19 mouse cellular contexts compared by ENCODE assay signal in the genomic region with DNA sequence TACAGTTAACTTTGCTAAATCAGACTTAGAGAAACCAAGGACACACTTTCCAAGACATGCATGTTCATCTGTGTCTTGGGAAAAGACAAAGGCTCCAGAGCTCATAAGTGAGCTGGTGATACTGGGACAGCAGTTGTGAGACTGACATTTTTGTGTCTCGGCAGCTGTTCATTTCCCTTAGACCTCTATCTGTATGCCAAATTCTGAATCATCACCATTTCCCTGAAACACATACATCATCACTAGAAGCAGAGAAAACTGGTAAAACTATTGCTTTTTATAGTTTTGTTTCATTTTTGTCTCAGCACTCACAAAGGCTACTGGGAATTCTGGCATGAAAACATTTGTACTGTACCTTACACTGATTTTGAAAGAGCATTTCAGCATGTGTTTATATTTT.
DNase-seq lines count a peak whose midpoint lies in the region; ATAC-seq and TF ChIP-seq lines count a peak whose summit lies in the region.
"Had no signal": no experiment of that assay in that cellular context is flagged by ENCODE, and none has a peak within 500 bp of the region (broad histone marks: within the 10 kb centered on the region; RNA-seq: fewer than 3 reads in every experiment).

No protein-coding gene starts in this region.

- DNase-seq in layer of hippocampus, adult 2 months (ENCODE audit: low spot score in 2 of 2): no peak
- DNase-seq in layer of hippocampus, adult 8-10 months (ENCODE audit: low spot score in 2 of 2): no peak
- peak; percentile 52 for DNase-seq in telencephalon, adult 2 months (ENCODE audit: low read depth, low spot score)
- DNase-seq in left cerebral cortex, adult 9 months (ENCODE audit: low spot score in 2 of 2): no peak
- DNase-seq: cerebellum, postnatal 14 days; embryo, embryonic 11 days; gastrocnemius, postnatal 25 days; heart, postnatal 4 days; kidney, adult 11 months; liver; lung, adult 18-20 months; thymus, adult 2 months had no signal

- no peaks in the 10 kb centered on the region for H3K36me3 ChIP-seq in neural tube, embryonic 13.5 days
- no peaks in the 10 kb centered on the region for H3K36me3 ChIP-seq in neural tube, embryonic 15.5 days
- no peaks in the 10 kb centered on the region for H3K36me3 ChIP-seq in embryonic facial prominence, embryonic 13.5 days
- H3K36me3 ChIP-seq: neural tube, embryonic 12.5 days had no signal

- no peak for TF ChIP-seq CTCF in layer of hippocampus, adult 2 months (conservative IDR thresholded peaks at IDR 0.05)

- no peak overlapping the region for H3K9ac ChIP-seq in neural tube, embryonic 13.5 days
- H3K9ac ChIP-seq in neural tube, embryonic 15.5 days (replicated peaks): no peak overlapping the region
- no peak overlapping the region for H3K9ac ChIP-seq in embryonic facial prominence, embryonic 13.5 days
- H3K9ac ChIP-seq: neural tube, embryonic 12.5 days had no signal

- H3K4me2 ChIP-seq in neural tube, embryonic 13.5 days: no peak overlapping the region
- no peak overlapping the region for H3K4me2 ChIP-seq in neural tube, embryonic 15.5 days
- H3K4me2 ChIP-seq in embryonic facial prominence, embryonic 13.5 days: no peak overlapping the region
- H3K4me2 ChIP-seq: heart, embryonic 11.5 days; neural tube, embryonic 12.5 days had no signal

- H3K4me1 ChIP-seq in neural tube, embryonic 13.5 days (replicated peaks): peaks cover 9% of the 10 kb centered on the region; the same call in 1 of the 2 replicates
- no peaks in the 10 kb centered on the region for H3K4me1 ChIP-seq in neural tube, embryonic 15.5 days
- peaks cover 8% of the 10 kb centered on the region; the same call in 1 of the 2 replicates for H3K4me1 ChIP-seq in embryonic facial prominence, embryonic 13.5 days
- H3K4me1 ChIP-seq: neural tube, embryonic 12.5 days had no signal

- ATAC-seq in neural tube, embryonic 13.5 days (ENCODE audit: low read depth): no peak
- ATAC-seq in neural tube, embryonic 15.5 days (ENCODE audit: low FRiP score): no peak
- ATAC-seq in embryonic facial prominence, embryonic 13.5 days (ENCODE audit: insufficient number of reproducible peaks, insufficient read depth, low FRiP score, low TSS enrichment, low read depth): no peak
- ATAC-seq: hindbrain, postnatal 0 days had no signal

- H3K9me3 ChIP-seq in neural tube, embryonic 13.5 days: no peaks in the 10 kb centered on the region
- no peaks in the 10 kb centered on the region for H3K9me3 ChIP-seq in neural tube, embryonic 15.5 days (replicated peaks)
- H3K9me3 ChIP-seq in embryonic facial prominence, embryonic 13.5 days: no peaks in the 10 kb centered on the region
- H3K9me3 ChIP-seq: neural tube, embryonic 12.5 days had no signal

- peak overlapping the region; percentile 63 for H3K27ac ChIP-seq in layer of hippocampus, adult 2 months
- 0 out of 2 replicates have a peak overlapping the region, but pooled peaks have one; percentile 5 for H3K27ac ChIP-seq in neural tube, embryonic 13.5 days (replicated peaks)
- H3K27ac ChIP-seq in neural tube, embryonic 15.5 days (replicated peaks): no peak overlapping the region
- H3K27ac ChIP-seq in embryonic facial prominence, embryonic 13.5 days: peak overlapping the region; percentile 77
- H3K27ac ChIP-seq: hindbrain, postnatal 0 days; kidney, postnatal 0 days; neural tube, embryonic 12.5 days had no signal

- WGBS in neural tube, embryonic 13.5 days: 69% methylated on average over 1 of the region's 1 CpGs
- WGBS in neural tube, embryonic 15.5 days: 78% methylated on average over 1 of the region's 1 CpGs
- 35% methylated on average over 1 of the region's 1 CpGs for WGBS in embryonic facial prominence, embryonic 13.5 days

- no peaks in the 10 kb centered on the region for H3K27me3 ChIP-seq in neural tube, embryonic 13.5 days
- H3K27me3 ChIP-seq in neural tube, embryonic 15.5 days (replicated peaks): no peaks in the 10 kb centered on the region
- H3K27me3 ChIP-seq in embryonic facial prominence, embryonic 13.5 days: no peaks in the 10 kb centered on the region
- H3K27me3 ChIP-seq: neural tube, embryonic 12.5 days had no signal

- H3K4me3 ChIP-seq in layer of hippocampus, adult 2 months: peak overlapping the region; percentile 7; the same call in 1 of the 2 replicates
- no peak overlapping the region for H3K4me3 ChIP-seq in neural tube, embryonic 13.5 days
- H3K4me3 ChIP-seq in neural tube, embryonic 15.5 days (replicated peaks): no peak overlapping the region
- no peak overlapping the region for H3K4me3 ChIP-seq in embryonic facial prominence, embryonic 13.5 days
- H3K4me3 ChIP-seq: neural tube, embryonic 12.5 days had no signal
